Mouse (Mus musculus): Measurements from ENCODE around the gene Gnaq. TPM values are rescaled to one million over a fixed set of nuclear protein-coding genes. Genes with fewer than 3 reads are reported as not detected.

The Gnaq gene
- polyA plus RNA-seq, 1 experiment from 2014 or later = 60.5 TPM

Other genes with a start within 250 kb of the Gnaq start
- gene Psat1, start 185.5 kb upstream of the Gnaq start, polyA plus RNA-seq (2018) = 3.2 to 31.5 TPM (median 6.7 TPM) in 3 replicates
- gene Cep78, start 147.8 kb upstream of the Gnaq start, polyA plus RNA-seq (2018) = 3.4 to 7.0 TPM (median 4.7 TPM) in 3 replicates